Mouse (Mus musculus) hematopoietic stem cell, adult 5-6 weeks (primary cell): ENCODE data around the gene Zfp526. TPM values are rescaled to one million over a fixed set of nuclear protein-coding genes. Genes with fewer than 3 reads are reported as not detected.

Experiments used
- ATAC-seq, 2 experiments: fragments of 125-278 bp in 1 of 2; replicated peaks in 1 of 2; 2 replicates each; pipeline ENCODE4 v1.8.0; 2016 to 2017; ENCODE audit warnings: inconsistent platforms in 2 of 2, mild to moderate bottlenecking in 2 of 2, moderate number of reproducible peaks in 2 of 2, low read depth in 1 of 2, moderate TSS enrichment in 1 of 2; ENCODE audit not compliant: low FRiP score in 2 of 2, poor library complexity in 2 of 2, severe bottlenecking in 2 of 2, insufficient read depth in 1 of 2, low TSS enrichment in 1 of 2
- total RNA-seq: library from RNA; stranded (forward); fragments of 172-1452, 232-1000 nt; gene quantifications from 2 replicates; pipeline ENCODE4 v1.2.3, GENCODE M21; 2017

Zfp526 gene
- total RNA-seq, 1 experiment from 2014 or later: 5.3 TPM

- ATAC-seq: no peak
These were observed 50.6 kb downstream of the Zfp526 start for GRCm38 (mm10) chr7:25271651-25272444.

GRCm38 (mm10) chr7:25272445-25273258, 51.4 kb downstream of the Zfp526 start:
- no peak for ATAC-seq

- no peak for ATAC-seq
These were observed 52.3 kb downstream of the Zfp526 start for GRCm38 (mm10) chr7:25273259-25274241.

- peak; percentile 54 to 57; a peak in 2 of 4 replicates for ATAC-seq
These were observed 53.3 kb downstream of the Zfp526 start for GRCm38 (mm10) chr7:25274571-25274970.

GRCm38 (mm10) chr7:25274996-25275395, 53.8 kb downstream of the Zfp526 start:
- ATAC-seq: no peak

- ATAC-seq: no peak
These were observed 54.5 kb downstream of the Zfp526 start for GRCm38 (mm10) chr7:25275555-25276298.

Other genes with a start within 250 kb of the Zfp526 start
- gene Rabac1, start 248.7 kb upstream of the Zfp526 start, total RNA-seq: 77.1 and 120 TPM in 2 replicates
- 7.7 and 9.9 TPM in 2 replicates for gene Atp1a3, start 215.5 kb upstream of the Zfp526 start, total RNA-seq
- gene Grik5, start 149.1 kb upstream of the Zfp526 start, total RNA-seq: 11.4 and 36.2 TPM in 2 replicates
- 6.3 and 6.6 TPM in 2 replicates for gene Zfp574, start 148.9 kb upstream of the Zfp526 start, total RNA-seq
- 3.5 and 7.6 TPM in 2 replicates for gene Pou2f2, start 41.7 kb upstream of the Zfp526 start, total RNA-seq
- gene Dedd2, start 810 bp upstream of the Zfp526 start, total RNA-seq: 24.3 and 24.9 TPM in 2 replicates
- gene Gsk3a, start 16.4 kb downstream of the Zfp526 start, total RNA-seq: 47.0 and 66.5 TPM in 2 replicates
- gene Erf, start 29.3 kb downstream of the Zfp526 start, total RNA-seq: 14.1 and 17.3 TPM in 2 replicates
- gene Cic, start 46.3 kb downstream of the Zfp526 start, total RNA-seq: 39.1 and 39.4 TPM in 2 replicates
- gene Pafah1b3, start 76.6 kb downstream of the Zfp526 start, total RNA-seq: 20.8 and 37.0 TPM in 2 replicates
- gene Prr19, start 80.0 kb downstream of the Zfp526 start, total RNA-seq: not detected in 2 replicates
- not detected in 2 replicates for gene Tmem145, start 84.7 kb downstream of the Zfp526 start, total RNA-seq
- gene Megf8, start 95.7 kb downstream of the Zfp526 start, total RNA-seq: 4.8 and 5.3 TPM in 2 replicates
- gene Cnfn, start 148.3 kb downstream of the Zfp526 start, total RNA-seq: not detected in 2 replicates
- 13.6 and 18.7 TPM in 2 replicates for gene Lipe, start 177.3 kb downstream of the Zfp526 start, total RNA-seq
- gene Cxcl17, start 191.5 kb downstream of the Zfp526 start, total RNA-seq: not detected in 2 replicates